Mouse (Mus musculus): ENCODE results near the gene Ggnbp2. TPM values are rescaled to one million over a fixed set of nuclear protein-coding genes. Genes with fewer than 3 reads are reported as not detected.

The Ggnbp2 gene
- polyA plus RNA-seq, 1 experiment from 2014 or later = 66.1 TPM

DNA sequence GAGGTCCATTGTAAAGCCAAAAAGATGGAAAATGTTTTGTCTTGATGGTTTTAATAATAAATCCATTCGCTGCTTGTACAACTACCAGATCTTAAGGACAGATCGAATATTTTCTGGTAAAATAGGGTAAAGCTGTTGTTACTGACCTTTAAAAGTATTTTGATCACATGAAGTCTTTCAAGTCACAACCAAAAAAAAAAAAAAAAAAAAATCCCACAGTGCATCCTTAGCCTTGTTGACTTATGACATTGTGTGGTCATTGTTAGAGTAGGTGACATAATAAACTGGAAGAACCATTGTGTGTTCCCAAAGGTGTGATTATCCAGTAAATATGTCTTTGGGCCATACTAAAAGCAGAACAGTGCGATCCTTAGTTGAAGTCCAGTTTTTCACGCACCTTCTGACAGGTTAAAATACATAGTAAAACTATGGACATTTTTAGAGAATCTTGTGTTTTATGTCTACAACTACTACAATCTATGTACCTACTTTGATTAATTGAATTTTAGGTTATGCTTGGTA lies 992 bp upstream of the Ggnbp2 start:
- 69% methylated on average over 4 of the region's 4 CpGs for WGBS
- ATAC-seq (replicated peaks; ENCODE audit: low FRiP score, low TSS enrichment, low read depth) (no peak), DNase-seq (ENCODE audit: low spot score) (no peak)
- H3K27me3 ChIP-seq (replicated peaks; ENCODE audit: control insufficient read depth, insufficient read depth, low read length) = no peaks in the 10 kb centered on the region
- H3K4me1 ChIP-seq (replicated peaks; ENCODE audit: control insufficient read depth, insufficient read depth, low read length) = peaks cover 21% of the 10 kb centered on the region
- peak overlapping the region; percentile 94 for H3K9ac ChIP-seq (ENCODE audit: low read length)
- peak overlapping the region; percentile 77 for H3K4me3 ChIP-seq (ENCODE audit: low read depth, low read length)
- peaks cover 6% of the 10 kb centered on the region for H3K36me3 ChIP-seq (ENCODE audit: control insufficient read depth, insufficient read depth, low read length)
- H3K4me2 ChIP-seq (ENCODE audit: low read length) = peak overlapping the region; percentile 76
- peak overlapping the region; percentile 99 for H3K27ac ChIP-seq (ENCODE audit: low read depth)
- H3K9me3 ChIP-seq (ENCODE audit: control insufficient read depth, low read length) = no peaks in the 10 kb centered on the region

DNA sequence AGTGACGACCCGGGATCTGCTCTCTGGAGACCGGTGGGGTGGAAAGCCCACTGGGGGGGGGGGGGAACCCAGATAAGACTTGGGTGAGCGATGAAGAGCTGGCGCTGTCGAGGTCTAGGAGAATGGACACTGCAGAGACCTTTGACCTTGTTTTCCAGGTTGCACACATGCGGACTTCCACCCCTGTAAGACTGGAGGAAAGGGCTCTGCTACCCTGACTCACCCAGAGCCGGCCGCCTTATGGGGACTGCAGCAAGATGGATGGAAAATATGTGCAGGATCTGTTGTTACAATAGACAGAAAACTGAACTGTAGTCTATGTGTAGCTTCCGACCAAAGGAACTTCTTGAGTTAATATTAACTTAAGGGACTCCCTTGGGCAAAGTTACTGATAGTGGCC lies 429 bp upstream of the Ggnbp2 start:
- peak overlapping the region; percentile 77 for H3K4me3 ChIP-seq (ENCODE audit: low read depth, low read length)
- 2% methylated on average over 10 of the region's 10 CpGs for WGBS
- peak; percentile 36; the same call in 1 of the 2 replicates for ATAC-seq (replicated peaks; ENCODE audit: low FRiP score, low TSS enrichment, low read depth)
- no peak for DNase-seq (ENCODE audit: low spot score)
- peaks cover 21% of the 10 kb centered on the region for H3K4me1 ChIP-seq (replicated peaks; ENCODE audit: control insufficient read depth, insufficient read depth, low read length)
- H3K27me3 ChIP-seq (replicated peaks; ENCODE audit: control insufficient read depth, insufficient read depth, low read length) = no peaks in the 10 kb centered on the region
- H3K4me2 ChIP-seq (ENCODE audit: low read length) = peak overlapping the region; percentile 76
- peaks cover 9% of the 10 kb centered on the region for H3K36me3 ChIP-seq (ENCODE audit: control insufficient read depth, insufficient read depth, low read length)
- no peaks in the 10 kb centered on the region for H3K9me3 ChIP-seq (ENCODE audit: control insufficient read depth, low read length)
- H3K27ac ChIP-seq (ENCODE audit: low read depth) = peak overlapping the region; percentile 99
- peak overlapping the region; percentile 94 for H3K9ac ChIP-seq (ENCODE audit: low read length)

DNA sequence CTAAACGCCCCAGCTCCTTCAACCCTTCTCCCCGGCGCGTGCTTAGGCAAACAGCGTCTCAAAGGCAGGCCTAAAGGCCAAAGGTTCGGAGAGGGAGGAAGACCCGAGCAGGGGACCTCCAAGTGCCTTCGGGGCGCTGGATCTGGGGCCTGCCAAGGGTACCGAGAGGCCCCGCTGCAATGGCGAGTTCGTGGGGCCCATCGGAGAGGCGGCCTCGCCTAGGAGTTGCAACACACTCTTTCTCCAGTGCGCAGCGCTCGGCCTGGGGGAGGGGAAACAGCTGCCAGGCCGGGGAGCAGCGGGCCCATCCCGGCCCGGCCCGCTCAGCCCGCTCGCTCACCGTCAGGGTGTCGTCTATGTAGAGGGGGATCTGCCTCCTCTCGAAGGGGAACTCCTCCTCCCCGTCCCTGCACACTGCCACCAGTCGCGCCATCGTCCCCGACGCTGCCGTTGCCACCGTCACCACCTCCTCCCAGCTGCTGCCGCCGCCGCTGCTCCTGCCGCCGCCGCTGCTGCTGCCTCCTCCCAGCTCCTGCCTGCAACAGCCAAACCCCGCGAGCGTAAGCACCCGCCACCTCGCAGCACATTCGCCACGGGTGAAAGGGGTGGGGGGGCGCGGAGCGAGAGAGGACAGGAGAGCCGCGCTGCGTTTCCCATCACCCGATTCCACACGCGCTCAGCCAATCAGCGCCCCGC lies 932 bp downstream of the Ggnbp2 start:
- ATAC-seq (replicated peaks; ENCODE audit: low FRiP score, low TSS enrichment, low read depth) = peak; percentile 82
- H3K9ac ChIP-seq (ENCODE audit: low read length) = peak overlapping the region; percentile 94
- H3K4me1 ChIP-seq (replicated peaks; ENCODE audit: control insufficient read depth, insufficient read depth, low read length) = peaks cover 21% of the 10 kb centered on the region
- peak overlapping the region; percentile 97 for H3K4me3 ChIP-seq (ENCODE audit: low read depth, low read length)
- no peaks in the 10 kb centered on the region for H3K27me3 ChIP-seq (replicated peaks; ENCODE audit: control insufficient read depth, insufficient read depth, low read length)
- H3K9me3 ChIP-seq (ENCODE audit: control insufficient read depth, low read length) = no peaks in the 10 kb centered on the region
- peak overlapping the region; percentile 92 for H3K4me2 ChIP-seq (ENCODE audit: low read length)
- WGBS = under 1% methylated on average over 60 of the region's 61 CpGs
- peaks cover 22% of the 10 kb centered on the region for H3K36me3 ChIP-seq (ENCODE audit: control insufficient read depth, insufficient read depth, low read length)
- peak overlapping the region; percentile 91 for H3K27ac ChIP-seq (ENCODE audit: low read depth)
- DNase-seq (ENCODE audit: low spot score) = peak; percentile 98

DNA sequence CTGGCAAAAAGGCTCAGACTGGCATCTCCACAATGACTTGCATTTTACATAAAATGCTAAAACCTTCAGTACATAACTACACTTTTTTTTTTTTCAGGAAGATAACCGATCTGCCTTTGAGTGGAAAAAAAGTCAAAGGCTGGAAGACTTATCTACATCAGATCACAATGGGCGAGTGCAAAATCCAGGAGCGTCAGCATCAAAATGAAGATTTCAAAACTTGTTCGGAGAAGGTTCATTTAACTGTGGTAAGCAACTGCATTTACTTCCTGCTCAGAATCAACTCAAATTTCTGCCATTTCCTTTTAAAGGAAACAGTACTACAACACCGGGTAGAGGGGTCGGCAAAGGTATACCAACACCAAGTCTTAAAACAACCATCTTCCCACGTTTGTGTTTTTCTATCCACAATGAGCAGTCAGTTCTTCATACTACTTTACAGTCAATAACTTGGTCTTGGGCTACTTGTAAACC lies 1.8 kb downstream of the Ggnbp2 start:
- Histone ChIP-seq H3K4me3 (ENCODE audit: low read depth, low read length) (peak overlapping the region; percentile 97), H3K27ac (ENCODE audit: low read depth) (peak overlapping the region; percentile 91), H3K4me2 (ENCODE audit: low read length) (peak overlapping the region; percentile 92), H3K9ac (ENCODE audit: low read length) (peak overlapping the region; percentile 94), H3K9me3 (ENCODE audit: control insufficient read depth, low read length) (no peaks in the 10 kb centered on the region), H3K27me3 (replicated peaks; ENCODE audit: control insufficient read depth, insufficient read depth, low read length) (no peaks in the 10 kb centered on the region), H3K36me3 (ENCODE audit: control insufficient read depth, insufficient read depth, low read length) (peaks cover 26% of the 10 kb centered on the region), H3K4me1 (replicated peaks; ENCODE audit: control insufficient read depth, insufficient read depth, low read length) (peaks cover 21% of the 10 kb centered on the region)
- ATAC-seq (replicated peaks; ENCODE audit: low FRiP score, low TSS enrichment, low read depth) (no peak), DNase-seq (ENCODE audit: low spot score) (no peak)
- 15% methylated on average over 7 of the region's 7 CpGs for WGBS

DNA sequence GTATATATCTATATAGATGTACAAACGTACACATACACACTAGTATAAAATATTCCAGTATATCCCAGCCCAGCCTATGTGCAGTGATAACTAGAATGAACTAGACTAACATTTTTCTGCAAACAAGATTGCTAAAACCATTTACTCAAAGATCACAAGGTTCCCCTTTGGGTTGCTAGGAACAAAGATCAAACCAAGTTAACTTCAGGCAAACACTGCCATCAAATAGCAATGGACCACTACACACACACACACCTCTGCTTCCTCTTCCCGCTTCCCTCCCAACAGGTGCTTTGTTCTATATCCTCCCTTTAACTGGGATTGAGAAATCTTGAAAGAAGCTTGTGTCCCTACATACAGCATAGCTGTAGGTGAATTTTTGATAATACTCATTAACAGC lies 3.0 kb downstream of the Ggnbp2 start:
- Histone ChIP-seq H3K36me3 (ENCODE audit: control insufficient read depth, insufficient read depth, low read length) (peaks cover 33% of the 10 kb centered on the region), H3K4me3 (ENCODE audit: low read depth, low read length) (0 out of 2 replicates have a peak overlapping the region, but pooled peaks have one; percentile 11), H3K4me1 (replicated peaks; ENCODE audit: control insufficient read depth, insufficient read depth, low read length) (peaks cover 21% of the 10 kb centered on the region), H3K4me2 (ENCODE audit: low read length) (no peak overlapping the region), H3K27ac (ENCODE audit: low read depth) (no peak overlapping the region), H3K27me3 (replicated peaks; ENCODE audit: control insufficient read depth, insufficient read depth, low read length) (no peaks in the 10 kb centered on the region), H3K9me3 (ENCODE audit: control insufficient read depth, low read length) (no peaks in the 10 kb centered on the region), H3K9ac (ENCODE audit: low read length) (no peak overlapping the region)
- ATAC-seq (replicated peaks; ENCODE audit: low FRiP score, low TSS enrichment, low read depth) (no peak), DNase-seq (ENCODE audit: low spot score) (no peak)
- WGBS = 80% methylated on average over 2 of the region's 2 CpGs

DNA sequence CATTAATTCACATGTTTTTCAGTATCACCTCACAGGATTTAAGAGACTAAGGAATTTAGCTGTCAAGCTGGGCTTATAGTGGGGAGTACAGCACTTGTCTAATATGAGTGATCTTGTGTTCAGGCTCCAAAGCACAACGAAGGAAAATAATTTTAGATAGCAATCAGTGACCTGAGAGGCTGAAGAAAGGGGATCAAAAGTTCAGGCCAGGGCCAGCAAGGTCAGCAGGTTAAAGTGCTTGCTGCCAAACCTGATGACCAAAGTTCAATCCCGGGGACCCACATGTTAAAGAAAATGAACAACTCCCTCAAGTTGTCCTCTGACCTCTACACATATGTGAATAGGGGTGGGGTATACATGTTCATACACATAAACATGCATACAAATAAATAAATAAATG lies 5.3 kb downstream of the Ggnbp2 start:
- H3K27me3 ChIP-seq (replicated peaks; ENCODE audit: control insufficient read depth, insufficient read depth, low read length) = no peaks in the 10 kb centered on the region
- no peak overlapping the region for H3K4me2 ChIP-seq (ENCODE audit: low read length)
- no peak overlapping the region for H3K9ac ChIP-seq (ENCODE audit: low read length)
- 60% methylated on average over 2 of the region's 2 CpGs for WGBS
- DNase-seq (ENCODE audit: low spot score) (no peak), ATAC-seq (replicated peaks; ENCODE audit: low FRiP score, low TSS enrichment, low read depth) (no peak)
- H3K36me3 ChIP-seq (ENCODE audit: control insufficient read depth, insufficient read depth, low read length) = peaks cover 55% of the 10 kb centered on the region
- H3K27ac ChIP-seq (ENCODE audit: low read depth) = no peak overlapping the region
- H3K9me3 ChIP-seq (ENCODE audit: control insufficient read depth, low read length) = no peaks in the 10 kb centered on the region
- peaks cover 15% of the 10 kb centered on the region for H3K4me1 ChIP-seq (replicated peaks; ENCODE audit: control insufficient read depth, insufficient read depth, low read length)
- H3K4me3 ChIP-seq (ENCODE audit: low read depth, low read length) = no peak overlapping the region

DNA sequence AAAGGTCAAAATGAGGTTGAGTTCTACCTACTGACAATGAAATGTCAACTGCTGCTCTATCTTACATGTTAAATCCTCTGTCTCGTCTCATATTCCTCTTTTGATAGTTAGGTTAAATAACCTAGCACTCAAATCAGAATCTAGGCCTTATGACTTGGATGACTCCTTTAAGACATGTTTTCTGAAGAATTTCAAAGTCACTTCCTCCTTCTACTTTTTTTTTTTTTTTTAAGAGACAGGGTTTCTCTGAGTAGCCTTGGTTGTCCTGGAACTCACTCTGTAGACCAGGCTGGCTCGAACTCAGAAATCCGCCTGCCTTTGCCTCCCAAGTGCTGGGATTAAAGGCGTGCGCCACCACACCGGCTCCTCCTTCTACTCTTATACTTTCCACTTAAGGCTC lies 15.3 kb downstream of the Ggnbp2 start:
- Histone ChIP-seq H3K4me1 (replicated peaks; ENCODE audit: control insufficient read depth, insufficient read depth, low read length) (no peaks in the 10 kb centered on the region), H3K27ac (ENCODE audit: low read depth) (no peak overlapping the region), H3K4me3 (ENCODE audit: low read depth, low read length) (no peak overlapping the region), H3K36me3 (ENCODE audit: control insufficient read depth, insufficient read depth, low read length) (peaks cover 88% of the 10 kb centered on the region), H3K27me3 (replicated peaks; ENCODE audit: control insufficient read depth, insufficient read depth, low read length) (no peaks in the 10 kb centered on the region), H3K4me2 (ENCODE audit: low read length) (no peak overlapping the region), H3K9ac (ENCODE audit: low read length) (no peak overlapping the region), H3K9me3 (ENCODE audit: control insufficient read depth, low read length) (no peaks in the 10 kb centered on the region)
- DNase-seq (ENCODE audit: low spot score) = no peak
- 95% methylated on average over 6 of the region's 6 CpGs for WGBS
- ATAC-seq (replicated peaks; ENCODE audit: low FRiP score, low TSS enrichment, low read depth) = no peak

DNA sequence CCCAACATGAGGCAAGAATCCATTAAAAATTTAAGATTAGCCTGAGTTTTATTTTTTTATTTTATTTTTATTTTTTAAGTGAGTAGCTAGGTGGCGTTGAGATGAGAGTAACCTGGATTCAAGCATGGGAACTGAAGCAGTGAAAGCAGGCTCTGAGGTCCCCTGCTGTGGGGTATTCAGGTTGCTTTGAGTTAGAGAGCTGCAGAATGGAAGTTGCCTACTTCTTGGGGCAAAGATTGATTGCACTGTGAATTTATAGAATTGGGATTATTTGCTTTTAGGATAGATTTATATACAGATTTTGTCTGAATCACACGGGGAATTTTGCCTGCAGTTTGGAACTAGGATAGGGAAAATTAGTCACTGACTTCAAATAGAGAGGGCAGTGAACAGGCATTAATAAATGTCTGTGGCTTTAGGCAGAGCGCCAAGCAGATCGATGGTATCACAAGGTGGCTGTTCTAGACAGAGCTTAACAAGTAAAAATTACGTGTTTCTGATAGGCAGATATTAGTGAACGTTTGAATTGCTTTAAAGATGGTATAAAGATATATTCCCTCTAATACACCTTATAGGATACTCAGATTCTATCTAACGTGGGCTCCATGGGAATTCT lies 23.0 kb downstream of the Ggnbp2 start:
- ATAC-seq (replicated peaks; ENCODE audit: low FRiP score, low TSS enrichment, low read depth) (no peak), DNase-seq (ENCODE audit: low spot score) (no peak)
- Histone ChIP-seq H3K27me3 (replicated peaks; ENCODE audit: control insufficient read depth, insufficient read depth, low read length) (no peaks in the 10 kb centered on the region), H3K9me3 (ENCODE audit: control insufficient read depth, low read length) (no peaks in the 10 kb centered on the region), H3K4me1 (replicated peaks; ENCODE audit: control insufficient read depth, insufficient read depth, low read length) (no peaks in the 10 kb centered on the region), H3K9ac (ENCODE audit: low read length) (no peak overlapping the region), H3K4me2 (ENCODE audit: low read length) (no peak overlapping the region), H3K4me3 (ENCODE audit: low read depth, low read length) (no peak overlapping the region), H3K27ac (ENCODE audit: low read depth) (no peak overlapping the region), H3K36me3 (ENCODE audit: control insufficient read depth, insufficient read depth, low read length) (peaks cover 67% of the 10 kb centered on the region)
- WGBS = 84% methylated on average over 7 of the region's 7 CpGs
